Mouse (Mus musculus) liver, postnatal 0 days (tissue): Measurements from ENCODE around the gene Rpap3. TPM values are rescaled to one million over a fixed set of nuclear protein-coding genes. Genes with fewer than 3 reads are reported as not detected.

Experiments
- ATAC-seq: fragments of 200-750 bp; cut with Nextera tagmentation; 2 replicates; pipeline ENCODE4 v1.8.0; 2017; ENCODE audit warnings: mild to moderate bottlenecking, moderate library complexity
- DNase-seq: peaks from one replicate; pipeline ENCODE4 v3.0.0-alpha.2; 2016
- H3K27ac ChIP-seq: fragments of 300-500 bp; sonication (generic); 2 replicates; pipeline ENCODE4 v1.5.1; 2014; ENCODE audit warnings: antibody characterized with exemption, moderate library complexity, mild to moderate bottlenecking, low read depth
- H3K27me3 ChIP-seq: fragments of 300-500 bp; sonication (generic); 2 replicates; pipeline ENCODE4 v1.6.1; 2014; ENCODE audit warnings: low read length, control low read depth, mixed read lengths; ENCODE audit not compliant: insufficient read depth
- H3K36me3 ChIP-seq: fragments of 300-500 bp; sonication (generic); replicated peaks from 2 replicates; pipeline ENCODE4 v1.6.1; 2014; ENCODE audit warnings: mild to moderate bottlenecking, control low read depth, low read length, moderate library complexity, mixed read lengths; ENCODE audit not compliant: insufficient read depth
- H3K4me1 ChIP-seq: fragments of 300-500 bp; sonication (generic); 2 replicates; pipeline ENCODE4 v1.6.1; 2014; ENCODE audit warnings: antibody characterized with exemption, mild to moderate bottlenecking, control low read depth; ENCODE audit not compliant: insufficient read depth
- H3K4me2 ChIP-seq: fragments of 300-500 bp; sonication (generic); 2 replicates; pipeline ENCODE4 v1.6.1; 2014; ENCODE audit warnings: low read depth, mild to moderate bottlenecking, low read length, moderate library complexity, mixed read lengths
- H3K4me3 ChIP-seq: fragments of 300-500 bp; sonication (generic); 2 replicates; pipeline ENCODE4 v1.5.1; 2014; ENCODE audit warnings: low read depth, low read length
- H3K9ac ChIP-seq: fragments of 300-500 bp; sonication (generic); replicated peaks from 2 replicates; pipeline ENCODE4 v1.6.1; 2014; ENCODE audit warnings: mild to moderate bottlenecking, moderate library complexity
- H3K9me3 ChIP-seq: fragments of 300-500 bp; sonication (generic); 2 replicates; pipeline ENCODE4 v1.6.1; 2016; ENCODE audit warnings: mild to moderate bottlenecking, control low read depth, low read length, mixed read lengths
- CTCF ChIP-seq: sonication (generic); IDR thresholded peaks from 2 replicates; pipeline ENCODE4 v1.5.1; 2016; ENCODE audit warnings: antibody characterized with exemption, low read depth
- EP300 ChIP-seq: IDR thresholded peaks from 2 replicates; pipeline ENCODE4 v1.6.1; 2016; ENCODE audit warnings: antibody characterized with exemption, low read depth, mild to moderate bottlenecking
- WGBS: fragments of 180-500 bp; shearing (Covaris S2); extraction: QIAGEN DNeasy Blood & Tissue Kit; methylation state at CpG from one replicate; pipeline ENCODE4 v1.1.7; 2014; ENCODE audit not compliant: insufficient replicate concordance; 5-methylcytosine and 5-hydroxymethylcytosine counted together
- polyA plus RNA-seq: library from polyadenylated mRNA; unstranded; fragments of >200 nt; fragmentation: Nextera tagmentation; extraction: Ambion mirVana; gene quantifications from 2 replicates; pipeline ENCODE4 v1.2.1, GENCODE M21; 2015

Gene Rpap3
- polyA plus RNA-seq, 1 experiment from 2014 or later = 6.7 TPM

GRCm38 (mm10) chr15:97749841-97750240, 44.2 kb upstream of the Rpap3 start:
- 77% methylated on average over 13 of the region's 13 CpGs for WGBS
- DNase-seq = no peak

GRCm38 (mm10) chr15:97749397-97749796, 43.8 kb upstream of the Rpap3 start:
- 88% methylated on average over 9 of the region's 9 CpGs for WGBS
- Histone ChIP-seq H3K36me3 (no peaks in the 10 kb centered on the region), H3K9ac (no peak overlapping the region), H3K4me3 (no peak overlapping the region), H3K27me3 (no peaks in the 10 kb centered on the region), H3K4me2 (no peak overlapping the region), H3K9me3 (no peaks in the 10 kb centered on the region), H3K4me1 (peaks cover 27% of the 10 kb centered on the region), H3K27ac (no peak overlapping the region)
- DNase-seq = no peak
- ATAC-seq = no peak
- TF ChIP-seq CTCF = no peak
- TF ChIP-seq EP300 = no peak

More at GRCm38 (mm10) chr15:97749841-97750240, 44.2 kb upstream of the Rpap3 start:
- H3K4me3 ChIP-seq = no peak overlapping the region
- peak overlapping the region; percentile 44; the same call in 1 of the 2 replicates for H3K27ac ChIP-seq
- ATAC-seq = no peak
- H3K27me3 ChIP-seq = no peaks in the 10 kb centered on the region
- H3K9me3 ChIP-seq = no peaks in the 10 kb centered on the region
- H3K4me1 ChIP-seq = peaks cover 27% of the 10 kb centered on the region
- no peaks in the 10 kb centered on the region for H3K36me3 ChIP-seq
- no peak for TF ChIP-seq EP300
- TF ChIP-seq CTCF = no peak
- H3K4me2 ChIP-seq = no peak overlapping the region
- H3K9ac ChIP-seq = no peak overlapping the region

GRCm38 (mm10) chr15:97748964-97749363, 43.3 kb upstream of the Rpap3 start:
- no peak overlapping the region for H3K27ac ChIP-seq
- peaks cover 27% of the 10 kb centered on the region for H3K4me1 ChIP-seq
- no peaks in the 10 kb centered on the region for H3K9me3 ChIP-seq
- no peak for DNase-seq
- ATAC-seq = no peak
- H3K27me3 ChIP-seq = no peaks in the 10 kb centered on the region
- H3K4me2 ChIP-seq = no peak overlapping the region
- no peaks in the 10 kb centered on the region for H3K36me3 ChIP-seq
- WGBS = 82% methylated on average over 4 of the region's 4 CpGs
- no peak overlapping the region for H3K4me3 ChIP-seq
- H3K9ac ChIP-seq = no peak overlapping the region
- TF ChIP-seq EP300 (no peak), CTCF (no peak)

DNA sequence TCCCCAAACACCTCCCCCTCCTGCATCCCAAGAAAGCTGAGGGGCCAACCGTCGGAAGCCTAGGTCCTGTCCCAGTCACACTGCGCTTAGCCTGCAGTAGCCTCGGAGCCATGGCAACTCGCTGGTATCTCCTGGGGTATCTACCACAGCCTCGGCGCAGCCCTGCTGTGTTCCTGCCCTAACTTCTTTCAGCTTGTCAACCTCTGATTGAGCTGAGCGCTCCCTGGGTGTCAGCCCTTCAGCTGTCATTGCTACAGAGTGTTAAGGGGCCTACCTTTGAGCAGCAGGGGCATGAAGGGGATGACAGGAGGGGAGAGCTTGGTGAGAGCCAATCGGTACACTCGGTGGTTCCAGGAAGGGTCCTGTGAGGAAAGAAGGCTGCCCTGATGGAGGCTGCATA, 42.7 kb upstream of the Rpap3 start:
- WGBS = 44% methylated on average over 10 of the region's 10 CpGs
- DNase-seq = no peak
- no peaks in the 10 kb centered on the region for H3K36me3 ChIP-seq
- H3K9ac ChIP-seq = no peak overlapping the region
- H3K27me3 ChIP-seq = no peaks in the 10 kb centered on the region
- no peak overlapping the region for H3K4me2 ChIP-seq
- no peaks in the 10 kb centered on the region for H3K9me3 ChIP-seq
- no peak overlapping the region for H3K27ac ChIP-seq
- H3K4me1 ChIP-seq = peaks cover 27% of the 10 kb centered on the region
- ATAC-seq = peak; percentile 36
- TF ChIP-seq CTCF (no peak), EP300 (no peak)
- H3K4me3 ChIP-seq = no peak overlapping the region

- 82% methylated on average over 4 of the region's 4 CpGs for WGBS
- H3K4me1 ChIP-seq = peaks cover 27% of the 10 kb centered on the region
- no peaks in the 10 kb centered on the region for H3K27me3 ChIP-seq
- H3K9ac ChIP-seq = no peak overlapping the region
- H3K9me3 ChIP-seq = no peaks in the 10 kb centered on the region
- no peak overlapping the region for H3K4me2 ChIP-seq
- DNase-seq = no peak
- TF ChIP-seq EP300 (no peak), CTCF (no peak)
- H3K4me3 ChIP-seq = no peak overlapping the region
- H3K36me3 ChIP-seq = no peaks in the 10 kb centered on the region
- no peak for ATAC-seq
- H3K27ac ChIP-seq = no peak overlapping the region
Measured at GRCm38 (mm10) chr15:97747486-97747885, 41.9 kb upstream of the Rpap3 start.

GRCm38 (mm10) chr15:97746748-97747147, 41.1 kb upstream of the Rpap3 start:
- no peaks in the 10 kb centered on the region for H3K36me3 ChIP-seq
- H3K9ac ChIP-seq = no peak overlapping the region
- TF ChIP-seq EP300 (peak; percentile 69), CTCF (no peak)
- no peaks in the 10 kb centered on the region for H3K9me3 ChIP-seq
- H3K4me3 ChIP-seq = no peak overlapping the region
- 71% methylated on average over 24 of the region's 24 CpGs for WGBS
- DNase-seq (no peak), ATAC-seq (peak; percentile 18; the same call in 1 of the 2 replicates)
- H3K4me2 ChIP-seq = no peak overlapping the region
- no peaks in the 10 kb centered on the region for H3K27me3 ChIP-seq
- peaks cover 32% of the 10 kb centered on the region for H3K4me1 ChIP-seq
- H3K27ac ChIP-seq = no peak overlapping the region

DNA sequence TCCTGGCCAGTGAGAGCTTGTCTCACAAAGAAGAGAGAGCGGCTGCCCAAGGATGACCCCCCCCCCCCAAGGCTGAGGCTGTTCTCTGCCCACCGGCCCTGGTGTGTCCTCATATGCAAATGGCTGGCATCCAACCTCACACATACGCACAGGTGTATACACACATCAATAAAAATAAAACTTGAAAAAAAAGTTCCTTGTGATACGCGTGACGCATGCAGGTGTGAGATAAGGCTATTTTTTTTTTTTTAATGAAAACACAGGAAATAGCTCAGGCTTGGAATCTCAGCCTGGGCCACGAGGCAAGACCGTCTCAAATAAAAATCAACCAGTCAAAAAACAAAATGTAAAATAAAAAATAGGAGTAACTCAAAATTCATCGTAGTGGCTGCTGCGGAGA, 40.7 kb upstream of the Rpap3 start:
- WGBS = 75% methylated on average over 10 of the region's 10 CpGs
- TF ChIP-seq CTCF = no peak
- no peak for TF ChIP-seq EP300
- H3K9me3 ChIP-seq = no peaks in the 10 kb centered on the region
- DNase-seq (no peak), ATAC-seq (no peak)
- no peak overlapping the region for H3K9ac ChIP-seq
- no peaks in the 10 kb centered on the region for H3K36me3 ChIP-seq
- H3K27ac ChIP-seq = no peak overlapping the region
- H3K27me3 ChIP-seq = no peaks in the 10 kb centered on the region
- H3K4me3 ChIP-seq = no peak overlapping the region
- no peak overlapping the region for H3K4me2 ChIP-seq
- peaks cover 33% of the 10 kb centered on the region for H3K4me1 ChIP-seq
